Mouse (Mus musculus) right cerebral cortex, adult 2 months (tissue): ENCODE measurements around the gene Ankub1.

Source experiments
- DNase-seq, 2 experiments: peaks; one replicate each; pipeline ENCODE4 v3.0.0; 2021 to 2022; ENCODE audit warnings: low spot score in 2 of 2

The Ankub1 gene

DNA sequence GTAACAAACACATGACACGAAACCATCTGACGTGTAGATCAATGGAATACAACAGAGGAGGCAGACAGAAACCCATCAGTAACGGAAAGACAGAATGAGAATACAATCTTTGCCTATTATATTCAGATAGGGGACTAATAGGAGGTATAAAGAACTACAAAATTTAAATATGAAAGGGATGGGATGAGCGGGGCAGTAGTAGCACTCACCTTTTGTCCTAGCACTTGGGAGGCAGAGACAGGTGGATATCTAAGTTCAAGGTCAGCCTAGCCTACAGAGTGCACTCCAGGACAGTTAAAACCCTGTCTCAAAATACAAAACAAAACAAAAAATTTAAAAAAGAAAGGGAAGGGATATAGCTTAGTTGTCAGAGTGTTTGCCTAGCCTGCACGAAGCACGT lies 49.4 kb downstream of the Ankub1 start:
- no peak for DNase-seq

DNA sequence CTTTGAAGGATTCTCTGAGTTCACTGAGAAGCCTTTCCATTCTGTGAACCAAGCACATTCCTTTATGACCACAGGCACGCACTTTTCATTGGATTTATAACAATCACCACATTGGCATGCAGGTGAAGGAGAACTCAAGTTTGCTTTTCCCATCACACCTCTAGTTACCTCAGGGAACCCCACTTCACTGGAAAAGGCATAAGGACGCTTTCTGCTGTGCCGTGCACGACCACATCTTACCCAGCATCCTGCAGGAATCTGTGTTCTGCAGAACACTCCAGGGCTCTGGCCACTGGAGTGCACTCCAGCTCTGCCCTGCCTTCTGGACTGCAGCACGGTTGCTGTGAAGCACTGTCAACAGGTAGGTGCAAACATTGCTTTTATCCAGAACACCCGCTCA lies 55.0 kb downstream of the Ankub1 start:
- no peak for DNase-seq

DNA sequence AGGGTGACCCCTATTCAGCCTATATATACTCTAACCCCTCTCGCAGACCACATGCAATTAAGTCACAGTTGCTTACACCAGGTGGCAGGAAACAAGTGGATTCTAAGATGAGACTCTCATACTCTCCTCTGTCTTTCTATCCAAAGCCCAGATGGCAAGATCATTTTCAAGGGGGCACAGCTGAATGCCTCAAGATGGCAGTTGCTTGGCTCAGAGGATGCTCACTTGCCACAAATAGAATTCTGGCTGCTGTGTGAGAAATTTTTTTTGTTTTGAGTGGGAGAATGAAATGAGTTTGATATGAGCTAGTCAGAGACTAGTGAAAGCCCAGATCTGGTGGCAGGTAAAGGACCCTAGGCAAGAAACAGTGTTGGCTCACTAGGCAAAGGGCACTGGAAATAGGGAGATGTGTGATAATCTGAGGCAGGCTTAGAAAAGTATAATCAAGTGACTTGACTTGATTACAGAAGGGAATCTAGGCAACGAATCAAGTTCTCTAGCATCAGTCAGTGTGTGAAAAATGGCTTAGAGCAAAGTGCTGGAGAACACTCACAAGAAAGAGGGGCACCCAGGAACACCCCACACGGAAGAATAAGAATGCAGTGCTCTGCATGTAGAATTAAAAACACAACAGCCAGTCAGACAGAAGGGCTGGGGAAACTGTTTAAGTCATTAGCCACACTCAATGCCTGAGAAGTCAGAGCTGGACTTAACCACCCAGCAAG lies 57.7 kb downstream of the Ankub1 start:
- DNase-seq = peak; percentile 19 to 22

GRCm38 (mm10) chr3:57626954-57627513 lies 65.6 kb downstream of the Ankub1 start:
- DNase-seq = no peak

GRCm38 (mm10) chr3:57625275-57625997 lies 67.2 kb downstream of the Ankub1 start:
- DNase-seq = peak; percentile 80 to 85

DNA sequence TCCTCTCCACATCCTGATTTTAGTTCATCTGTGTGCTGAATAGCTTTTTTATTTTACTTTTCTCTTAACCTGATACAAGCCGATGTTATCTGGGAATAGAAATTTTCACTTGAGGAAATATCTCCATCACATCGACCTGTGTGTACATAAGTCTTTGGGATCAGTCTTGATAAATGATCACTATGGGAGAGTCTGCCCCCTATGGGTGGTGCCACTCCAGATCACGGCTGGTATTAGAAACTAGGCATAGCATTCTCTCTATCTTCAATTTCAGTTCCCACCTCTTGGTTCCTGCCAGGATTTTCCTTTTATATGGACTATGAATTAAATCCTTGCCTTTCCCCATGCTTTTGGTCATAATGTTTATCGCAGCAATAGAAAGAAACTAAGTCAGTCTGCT lies 72.9 kb downstream of the Ankub1 start:
- no peak for DNase-seq

DNA sequence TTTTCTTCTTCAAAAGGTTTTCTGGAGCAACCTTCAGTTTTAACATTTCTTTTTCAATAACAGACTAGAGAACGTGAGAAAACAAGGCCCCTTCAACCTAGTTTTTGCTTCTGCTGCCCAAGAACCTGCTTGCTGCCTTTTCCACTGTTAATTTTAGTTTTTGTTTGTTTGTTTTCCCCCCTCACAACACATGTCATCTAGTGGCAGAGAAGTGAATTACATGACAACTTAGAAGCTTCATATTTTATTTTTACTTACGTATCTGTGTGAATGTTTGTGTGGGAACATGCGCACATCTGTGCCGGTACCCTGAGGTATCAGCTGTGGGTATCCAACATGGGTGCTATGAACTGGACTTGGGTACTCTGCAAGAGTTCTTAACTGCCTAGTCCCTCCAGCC lies 76.9 kb downstream of the Ankub1 start:
- no peak for DNase-seq

- DNase-seq = no peak
These were observed 80.1 kb downstream of the Ankub1 start for GRCm38 (mm10) chr3:57612430-57612997.

- DNase-seq = no peak
These were observed 80.8 kb downstream of the Ankub1 start for GRCm38 (mm10) chr3:57611776-57612175.
